Mouse (Mus musculus): ENCODE measurements around the gene Ogfod1.

GRCm38 (mm10) chr8:94029701-94030100 lies 7.3 kb upstream of the Ogfod1 start:
- TF ChIP-seq ZKSCAN1 (IDR thresholded peaks at IDR 0.05; ENCODE audit: borderline replicate concordance, low read depth, low read length) (no peak), CTCF (conservative IDR thresholded peaks at IDR 0.05 in 1 of 2, IDR thresholded peaks at IDR 0.05 in 1 of 2; ENCODE audit: low read depth in 2 of 2, low read length in 2 of 2) (no peak), GABPA (IDR thresholded peaks at IDR 0.05; ENCODE audit: insufficient replicate concordance, low read depth, low read length) (no peak)
